Mouse (Mus musculus) forebrain, embryonic 14.5 days (tissue): Measurements from ENCODE around the gene Gm21304. TPM values are rescaled to one million over a fixed set of nuclear protein-coding genes. Genes with fewer than 3 reads are reported as not detected.
A peak's percentile ranks its signal among the peaks of the same experiment; 100 is the strongest.
"Not testable (repeated sequence)": the region's sequence is repeated elsewhere in the genome, so short reads cannot be mapped to it uniquely, and the experiment has no call there.

Experiments used
- ATAC-seq: fragments of 200-750 bp; cut with Nextera tagmentation; 2 replicates; pipeline ENCODE4 v1.8.0; 2017; ENCODE audit warnings: mild to moderate bottlenecking, moderate library complexity
- DNase-seq: peaks from one replicate; pipeline ENCODE4 v3.0.0-alpha.2; 2015; ENCODE audit warnings: low spot score
- H3K27ac ChIP-seq: fragments of 300-500 bp; sonication (generic); 2 replicates; pipeline ENCODE4 v1.5.1; 2014; ENCODE audit warnings: low read depth, mild to moderate bottlenecking, control low read depth, low read length, moderate library complexity
- H3K27me3 ChIP-seq: fragments of 300-500 bp; sonication (generic); replicated peaks from 2 replicates; pipeline ENCODE4 v1.6.1; 2014; ENCODE audit warnings: low read length, control low read depth, mixed read lengths; ENCODE audit not compliant: control insufficient read depth, insufficient read depth
- H3K36me3 ChIP-seq: fragments of 300-500 bp; sonication (generic); 2 replicates; pipeline ENCODE4 v1.6.1; 2014; ENCODE audit warnings: low read length, control low read depth; ENCODE audit not compliant: control insufficient read depth, insufficient read depth
- H3K4me1 ChIP-seq: fragments of 300-500 bp; sonication (generic); 2 replicates; pipeline ENCODE4 v1.6.1; 2014; ENCODE audit warnings: antibody characterized with exemption, low read length, control low read depth; ENCODE audit not compliant: control insufficient read depth, insufficient read depth
- H3K4me2 ChIP-seq: fragments of 300-500 bp; sonication (generic); 2 replicates; pipeline ENCODE4 v1.6.1; 2014; ENCODE audit warnings: mild to moderate bottlenecking, control low read depth, low read length
- H3K4me3 ChIP-seq: fragments of 300-500 bp; sonication (generic); 2 replicates; pipeline ENCODE4 v1.5.1; 2014; ENCODE audit warnings: low read depth, low read length, control low read depth
- H3K9ac ChIP-seq: fragments of 300-500 bp; sonication (generic); 2 replicates; pipeline ENCODE4 v1.6.1; 2014; ENCODE audit warnings: mild to moderate bottlenecking, low read length, control low read depth, moderate library complexity
- H3K9me3 ChIP-seq: fragments of 300-500 bp; sonication (generic); replicated peaks from 2 replicates; pipeline ENCODE4 v1.6.1; 2016; ENCODE audit warnings: low read length, control low read depth, mixed read lengths; ENCODE audit not compliant: control insufficient read depth
- WGBS: fragments of 180-500 bp; shearing (Covaris S2); extraction: QIAGEN DNeasy Blood & Tissue Kit; methylation state at CpG from one replicate; pipeline ENCODE4 v1.1.7; 2014; 5-methylcytosine and 5-hydroxymethylcytosine counted together
- polyA plus RNA-seq: library from polyadenylated mRNA; unstranded; fragments of >200 nt; fragmentation: Nextera tagmentation; extraction: Ambion mirVana; gene quantifications from 2 replicates; pipeline ENCODE4 v1.2.1, GENCODE M21; 2014

Gene Gm21304
- polyA plus RNA-seq, result not detected in 2 replicates

DNA sequence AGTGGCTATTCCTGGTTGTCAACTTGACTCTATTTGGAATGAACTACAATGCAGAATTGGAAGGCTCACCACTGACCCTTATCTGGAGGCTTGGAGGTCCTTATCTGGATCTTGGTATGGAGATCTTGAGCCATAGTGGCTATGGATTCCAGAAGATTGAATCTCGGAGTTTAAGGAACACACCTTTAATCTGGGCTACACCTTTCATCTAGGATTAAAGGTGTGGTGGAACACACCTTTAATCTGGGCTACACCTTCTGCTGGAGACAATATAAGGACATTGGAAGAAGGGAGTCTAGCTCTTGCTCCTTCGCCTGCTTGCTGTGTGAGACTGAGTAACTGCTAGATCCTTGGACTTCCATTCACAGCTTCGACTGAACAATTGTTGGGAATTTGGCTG lies at the start of gene Gm21304:
TSS of gene Gm21304 (plus strand) at position 301 of the 400 bp plus-strand sequence.
- ATAC-seq, H3K36me3 ChIP-seq, H3K27me3 ChIP-seq, H3K4me2 ChIP-seq, H3K9ac ChIP-seq, H3K4me1 ChIP-seq, H3K4me3 ChIP-seq, H3K27ac ChIP-seq, H3K9me3 ChIP-seq, DNase-seq: not testable (repeated sequence)
- no CpG with 5 or more reads among the region's 3 CpGs for WGBS

GRCm38 (mm10) chr10:104142687-104143086 lies 25.6 kb upstream of the Gm21304 start, which contains the start of gene Gm21293:
Gm21293 (plus strand) TSS chr10:104142987.
- H3K9me3 ChIP-seq, H3K36me3 ChIP-seq, DNase-seq, H3K9ac ChIP-seq, H3K4me3 ChIP-seq, H3K4me1 ChIP-seq, H3K27ac ChIP-seq, ATAC-seq, H3K27me3 ChIP-seq, H3K4me2 ChIP-seq: not testable (repeated sequence)
- WGBS, result no CpG with 5 or more reads among the region's 3 CpGs

DNA sequence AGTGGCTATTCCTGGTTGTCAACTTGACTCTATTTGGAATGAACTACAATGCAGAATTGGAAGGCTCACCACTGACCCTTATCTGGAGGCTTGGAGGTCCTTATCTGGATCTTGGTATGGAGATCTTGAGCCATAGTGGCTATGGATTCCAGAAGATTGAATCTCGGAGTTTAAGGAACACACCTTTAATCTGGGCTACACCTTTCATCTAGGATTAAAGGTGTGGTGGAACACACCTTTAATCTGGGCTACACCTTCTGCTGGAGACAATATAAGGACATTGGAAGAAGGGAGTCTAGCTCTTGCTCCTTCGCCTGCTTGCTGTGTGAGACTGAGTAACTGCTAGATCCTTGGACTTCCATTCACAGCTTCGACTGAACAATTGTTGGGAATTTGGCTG lies 17.1 kb upstream of the Gm21304 start, which contains the start of gene Gm6763:
TSS of gene Gm6763 (plus strand) at position 301 of the 400 bp plus-strand sequence.
- H3K27me3 ChIP-seq, H3K4me1 ChIP-seq, H3K9ac ChIP-seq, H3K4me2 ChIP-seq, H3K4me3 ChIP-seq, H3K27ac ChIP-seq, DNase-seq, H3K9me3 ChIP-seq, ATAC-seq, H3K36me3 ChIP-seq: not testable (repeated sequence)
- no CpG with 5 or more reads among the region's 3 CpGs for WGBS

DNA sequence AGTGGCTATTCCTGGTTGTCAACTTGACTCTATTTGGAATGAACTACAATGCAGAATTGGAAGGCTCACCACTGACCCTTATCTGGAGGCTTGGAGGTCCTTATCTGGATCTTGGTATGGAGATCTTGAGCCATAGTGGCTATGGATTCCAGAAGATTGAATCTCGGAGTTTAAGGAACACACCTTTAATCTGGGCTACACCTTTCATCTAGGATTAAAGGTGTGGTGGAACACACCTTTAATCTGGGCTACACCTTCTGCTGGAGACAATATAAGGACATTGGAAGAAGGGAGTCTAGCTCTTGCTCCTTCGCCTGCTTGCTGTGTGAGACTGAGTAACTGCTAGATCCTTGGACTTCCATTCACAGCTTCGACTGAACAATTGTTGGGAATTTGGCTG lies 8.6 kb upstream of the Gm21304 start, which contains the start of gene Gm8764:
TSS of gene Gm8764 (plus strand) at position 301 of the 400 bp plus-strand sequence.
- H3K27me3 ChIP-seq, H3K4me1 ChIP-seq, H3K27ac ChIP-seq, DNase-seq, H3K36me3 ChIP-seq, H3K4me2 ChIP-seq, ATAC-seq, H3K4me3 ChIP-seq, H3K9me3 ChIP-seq, H3K9ac ChIP-seq: not testable (repeated sequence)
- no CpG with 5 or more reads among the region's 3 CpGs for WGBS

DNA sequence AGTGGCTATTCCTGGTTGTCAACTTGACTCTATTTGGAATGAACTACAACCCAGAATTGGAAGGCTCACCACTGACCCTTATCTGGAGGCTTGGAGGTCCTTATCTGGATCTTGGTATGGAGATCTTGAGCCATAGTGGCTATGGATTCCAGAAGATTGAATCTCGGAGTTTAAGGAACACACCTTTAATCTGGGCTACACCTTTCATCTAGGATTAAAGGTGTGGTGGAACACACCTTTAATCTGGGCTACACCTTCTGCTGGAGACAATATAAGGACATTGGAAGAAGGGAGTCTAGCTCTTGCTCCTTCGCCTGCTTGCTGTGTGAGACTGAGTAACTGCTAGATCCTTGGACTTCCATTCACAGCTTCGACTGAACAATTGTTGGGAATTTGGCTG lies 8.4 kb downstream of the Gm21304 start, which contains the start of gene Gm21312:
TSS of gene Gm21312 (plus strand) at position 301 of the 400 bp plus-strand sequence.
- not testable (repeated sequence) for H3K4me2 ChIP-seq, DNase-seq, H3K27ac ChIP-seq, H3K4me3 ChIP-seq, H3K9ac ChIP-seq, H3K9me3 ChIP-seq, ATAC-seq, H3K36me3 ChIP-seq, H3K27me3 ChIP-seq, H3K4me1 ChIP-seq
- WGBS, result no CpG with 5 or more reads among the region's 3 CpGs

GRCm38 (mm10) chr10:104185233-104185632 lies 16.9 kb downstream of the Gm21304 start, which contains the start of gene Gm20765:
Gm20765 (plus strand) TSS chr10:104185533.
- H3K27ac ChIP-seq, H3K4me3 ChIP-seq, H3K9me3 ChIP-seq, H3K9ac ChIP-seq, ATAC-seq, H3K4me1 ChIP-seq, H3K36me3 ChIP-seq, DNase-seq, H3K27me3 ChIP-seq, H3K4me2 ChIP-seq: not testable (repeated sequence)
- WGBS, result no CpG with 5 or more reads among the region's 3 CpGs

- not testable (repeated sequence) for H3K36me3 ChIP-seq, H3K9ac ChIP-seq, H3K27me3 ChIP-seq, H3K9me3 ChIP-seq, DNase-seq, H3K4me3 ChIP-seq, H3K4me2 ChIP-seq, ATAC-seq, H3K4me1 ChIP-seq, H3K27ac ChIP-seq
- no CpG with 5 or more reads among the region's 3 CpGs for WGBS
Measured at GRCm38 (mm10) chr10:104193742-104194141, 25.4 kb downstream of the Gm21304 start, which contains the start of gene Gm4340. Gm4340 (plus strand) TSS chr10:104194042.

GRCm38 (mm10) chr10:104209655-104210054 lies 41.3 kb downstream of the Gm21304 start:
- no peak overlapping the region for H3K27ac ChIP-seq
- H3K4me3 ChIP-seq, result no peak overlapping the region
- H3K4me2 ChIP-seq, result no peak overlapping the region
- no peaks in the 10 kb centered on the region for H3K9me3 ChIP-seq
- no peak overlapping the region for H3K9ac ChIP-seq
- DNase-seq (peak; percentile 42), ATAC-seq (no peak; the same call in 1 of the 2 replicates)
- 76% methylated on average over 1 of the region's 1 CpGs for WGBS
- H3K36me3 ChIP-seq, result no peaks in the 10 kb centered on the region
- H3K4me1 ChIP-seq, result no peaks in the 10 kb centered on the region
- H3K27me3 ChIP-seq, result no peaks in the 10 kb centered on the region

GRCm38 (mm10) chr10:104210268-104210990 lies 42.1 kb downstream of the Gm21304 start:
- H3K9ac ChIP-seq, result no peak overlapping the region
- no peak overlapping the region for H3K4me3 ChIP-seq
- no peak for ATAC-seq
- DNase-seq, result peak; percentile 28
- H3K27me3 ChIP-seq, result no peaks in the 10 kb centered on the region
- H3K4me2 ChIP-seq, result no peak overlapping the region
- H3K9me3 ChIP-seq, result no peaks in the 10 kb centered on the region
- H3K27ac ChIP-seq, result no peak overlapping the region
- WGBS, result 67% methylated on average over 3 of the region's 3 CpGs
- no peaks in the 10 kb centered on the region for H3K36me3 ChIP-seq
- H3K4me1 ChIP-seq, result no peaks in the 10 kb centered on the region
